Mouse (Mus musculus): ENCODE results near the gene Mmp21. TPM values are rescaled to one million over a fixed set of nuclear protein-coding genes. Genes with fewer than 3 reads are reported as not detected.

Gene Mmp21
- polyA plus RNA-seq, 1 experiment from 2014 or later = 0.14 TPM

GRCm38 (mm10) chr7:133632476-133632875, 47.4 kb downstream of the Mmp21 start:
- H3K27ac ChIP-seq (replicated peaks; ENCODE audit: low read depth, low read length) = no peak overlapping the region
- H3K4me1 ChIP-seq (ENCODE audit: control insufficient read depth, insufficient read depth, low read length) = no peaks in the 10 kb centered on the region
- H3K9ac ChIP-seq (replicated peaks; ENCODE audit: low read length) = no peak overlapping the region
- ATAC-seq (replicated peaks; ENCODE audit: insufficient number of reproducible peaks, low FRiP score, low TSS enrichment, low read depth) (no peak), DNase-seq (ENCODE audit: low spot score) (peak; percentile 72)
- H3K4me3 ChIP-seq (ENCODE audit: low read depth, low read length) = no peak overlapping the region
- H3K27me3 ChIP-seq (ENCODE audit: control insufficient read depth, insufficient read depth, low read length) = no peaks in the 10 kb centered on the region
- H3K4me2 ChIP-seq (ENCODE audit: low read depth, low read length) = no peak overlapping the region
- no peaks in the 10 kb centered on the region for H3K9me3 ChIP-seq (replicated peaks; ENCODE audit: control insufficient read depth, low read length)
- 33% methylated on average over 2 of the region's 2 CpGs for WGBS
- no peaks in the 10 kb centered on the region for H3K36me3 ChIP-seq (replicated peaks; ENCODE audit: control insufficient read depth, insufficient read depth, low read depth, low read length)

GRCm38 (mm10) chr7:133630821-133631220, 49.0 kb downstream of the Mmp21 start:
- H3K4me2 ChIP-seq (ENCODE audit: low read depth, low read length) = no peak overlapping the region
- H3K9ac ChIP-seq (replicated peaks; ENCODE audit: low read length) = no peak overlapping the region
- 77% methylated on average over 5 of the region's 5 CpGs for WGBS
- H3K27ac ChIP-seq (replicated peaks; ENCODE audit: low read depth, low read length) = no peak overlapping the region
- H3K27me3 ChIP-seq (ENCODE audit: control insufficient read depth, insufficient read depth, low read length) = no peaks in the 10 kb centered on the region
- no peak overlapping the region for H3K4me3 ChIP-seq (ENCODE audit: low read depth, low read length)
- no peaks in the 10 kb centered on the region for H3K9me3 ChIP-seq (replicated peaks; ENCODE audit: control insufficient read depth, low read length)
- no peaks in the 10 kb centered on the region for H3K36me3 ChIP-seq (replicated peaks; ENCODE audit: control insufficient read depth, insufficient read depth, low read depth, low read length)
- no peak for ATAC-seq (replicated peaks; ENCODE audit: insufficient number of reproducible peaks, low FRiP score, low TSS enrichment, low read depth)
- no peaks in the 10 kb centered on the region for H3K4me1 ChIP-seq (ENCODE audit: control insufficient read depth, insufficient read depth, low read length)
- DNase-seq (ENCODE audit: low spot score) = no peak

- DNase-seq (ENCODE audit: low spot score) = no peak
- Histone ChIP-seq H3K4me1 (ENCODE audit: control insufficient read depth, insufficient read depth, low read length) (no peaks in the 10 kb centered on the region), H3K9ac (replicated peaks; ENCODE audit: low read length) (no peak overlapping the region), H3K4me2 (ENCODE audit: low read depth, low read length) (no peak overlapping the region), H3K36me3 (replicated peaks; ENCODE audit: control insufficient read depth, insufficient read depth, low read depth, low read length) (no peaks in the 10 kb centered on the region), H3K27ac (replicated peaks; ENCODE audit: low read depth, low read length) (no peak overlapping the region), H3K4me3 (ENCODE audit: low read depth, low read length) (no peak overlapping the region), H3K27me3 (ENCODE audit: control insufficient read depth, insufficient read depth, low read length) (no peaks in the 10 kb centered on the region), H3K9me3 (replicated peaks; ENCODE audit: control insufficient read depth, low read length) (no peaks in the 10 kb centered on the region)
- ATAC-seq (replicated peaks; ENCODE audit: insufficient number of reproducible peaks, low FRiP score, low TSS enrichment, low read depth) = no peak
- 55% methylated on average over 14 of the region's 14 CpGs for WGBS
Measured at GRCm38 (mm10) chr7:133627184-133627936, 52.5 kb downstream of the Mmp21 start.

Other genes with a start within 250 kb of the Mmp21 start
- not detected in 2 replicates for gene Tex36, start 77.9 kb downstream of the Mmp21 start, polyA plus RNA-seq (2014; fragmentation: Nextera tagmentation; extraction: Ambion mirVana)
- 29.2 and 37.2 TPM in 2 replicates for gene Edrf1, start 42.5 kb downstream of the Mmp21 start, polyA plus RNA-seq (2014; fragmentation: Nextera tagmentation; extraction: Ambion mirVana)
- 202 and 220 TPM in 2 replicates for gene Bccip, start 29.3 kb upstream of the Mmp21 start, polyA plus RNA-seq (2014; fragmentation: Nextera tagmentation; extraction: Ambion mirVana)
- gene Uros, start 30.0 kb upstream of the Mmp21 start, polyA plus RNA-seq (2014; fragmentation: Nextera tagmentation; extraction: Ambion mirVana) = 41.0 and 42.0 TPM in 2 replicates
- gene Fank1, start 96.8 kb upstream of the Mmp21 start, polyA plus RNA-seq (2014; fragmentation: Nextera tagmentation; extraction: Ambion mirVana) = 0.52 and 0.75 TPM in 2 replicates
- gene Dhx32, start 102.7 kb upstream of the Mmp21 start, polyA plus RNA-seq (2014; fragmentation: Nextera tagmentation; extraction: Ambion mirVana) = 36.2 and 36.9 TPM in 2 replicates

Measured in embryonic facial prominence, embryonic 11.5 days (tissue).